Mouse (Mus musculus) hindbrain, embryonic 15.5 days (tissue): ENCODE measurements around the gene Mapk8ip2. TPM values are rescaled to one million over a fixed set of nuclear protein-coding genes. Genes with fewer than 3 reads are reported as not detected.
"Not testable (repeated sequence)": the region's sequence is repeated elsewhere in the genome, so short reads cannot be mapped to it uniquely, and the experiment has no call there.

Experiments used
- ATAC-seq: fragments of 200-750 bp; cut with Nextera tagmentation; 2 replicates; pipeline ENCODE4 v1.8.0; 2017; ENCODE audit warnings: low read depth, moderate number of reproducible peaks, moderate TSS enrichment; ENCODE audit not compliant: low FRiP score
- H3K27ac ChIP-seq: fragments of 300-500 bp; sonication (generic); replicated peaks from 2 replicates; pipeline ENCODE4 v1.5.1; 2015; ENCODE audit warnings: mild to moderate bottlenecking, inconsistent platforms
- H3K27me3 ChIP-seq: fragments of 300-500 bp; sonication (generic); 2 replicates; pipeline ENCODE4 v1.6.1; 2015; ENCODE audit warnings: control low read depth, inconsistent platforms
- H3K36me3 ChIP-seq: fragments of 300-500 bp; sonication (generic); 2 replicates; pipeline ENCODE4 v1.6.1; 2015; ENCODE audit warnings: control low read depth, inconsistent platforms
- H3K4me1 ChIP-seq: fragments of 300-500 bp; sonication (generic); replicated peaks from 2 replicates; pipeline ENCODE4 v1.6.1; 2015; ENCODE audit warnings: control low read depth, inconsistent platforms
- H3K4me2 ChIP-seq: fragments of 300-500 bp; sonication (generic); 2 replicates; pipeline ENCODE4 v1.6.1; 2015; ENCODE audit warnings: moderate library complexity, mild to moderate bottlenecking, inconsistent platforms
- H3K4me3 ChIP-seq: fragments of 300-500 bp; sonication (generic); 2 replicates; pipeline ENCODE4 v1.5.1; 2015; ENCODE audit warnings: mild to moderate bottlenecking, inconsistent platforms
- H3K9ac ChIP-seq: fragments of 300-500 bp; sonication (generic); 2 replicates; pipeline ENCODE4 v1.6.1; 2015; ENCODE audit warnings: inconsistent platforms
- H3K9me3 ChIP-seq: fragments of 300-500 bp; sonication (generic); 2 replicates; pipeline ENCODE4 v1.6.1; 2016; ENCODE audit warnings: control low read depth, inconsistent platforms
- WGBS: fragments of 180-500 bp; shearing (Covaris S2); methylation state at CpG from one replicate; pipeline ENCODE4 v1.1.7; 2015; 5-methylcytosine and 5-hydroxymethylcytosine counted together
- polyA plus RNA-seq: library from polyadenylated mRNA; unstranded; fragments of >200 nt; fragmentation: Nextera tagmentation; extraction: Ambion mirVana; gene quantifications from 2 replicates; pipeline ENCODE4 v1.2.1, GENCODE M21; 2015

Gene Mapk8ip2
- polyA plus RNA-seq, 1 experiment from 2014 or later, result 87.6 TPM

DNA sequence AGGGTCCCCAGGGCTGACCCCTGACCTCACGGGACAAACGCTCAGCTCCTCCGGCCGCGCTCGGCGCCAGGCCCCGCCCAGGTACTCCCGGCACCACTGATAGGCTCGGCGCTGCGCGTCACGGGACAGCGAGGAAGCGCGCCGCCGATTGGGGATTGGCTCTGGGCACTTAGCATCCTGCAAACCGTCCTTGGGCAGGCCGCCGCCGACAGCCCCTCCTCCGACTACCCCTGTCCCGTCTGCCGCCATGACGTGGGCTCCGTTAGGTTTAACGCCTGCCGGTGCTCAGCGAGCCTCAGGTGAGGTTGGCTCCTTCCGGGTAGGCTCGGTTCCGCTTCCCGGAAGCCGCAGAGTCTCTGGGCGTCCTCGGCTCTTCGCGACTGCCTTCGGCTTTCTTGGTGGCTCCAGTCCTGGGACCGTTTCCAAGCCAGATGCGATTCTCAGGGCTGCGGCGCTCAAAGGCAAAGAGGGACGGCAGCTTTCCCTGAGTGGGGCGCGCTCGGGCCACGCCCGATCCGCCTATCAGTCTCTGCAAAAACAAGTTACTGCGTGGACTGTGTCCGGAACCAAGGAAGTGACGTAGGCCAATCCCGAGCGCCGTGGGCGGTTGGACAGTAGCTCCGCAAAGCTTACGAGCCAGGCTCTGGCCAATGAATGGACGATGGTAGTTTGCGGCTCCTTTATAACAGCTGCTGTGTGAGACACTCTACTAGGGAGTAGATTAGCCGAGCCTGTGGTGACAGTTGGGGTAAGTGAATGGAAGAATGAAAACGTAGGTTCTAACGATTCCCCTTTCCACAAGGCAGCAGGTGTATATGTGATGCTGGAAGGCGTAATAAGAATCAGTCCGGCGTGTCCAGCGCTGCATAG, 24.1 kb upstream of the Mapk8ip2 start, which contains the start of the genes C730034F03Rik, Gm44502 and Chkb:
C730034F03Rik (plus strand) TSS at position 238 of the 870 bp plus-strand sequence.
Gm44502 (minus strand) TSS at position 345 of the 870 bp plus-strand sequence.
Chkb (minus strand) TSS at position 557 of the 870 bp plus-strand sequence.
- Histone ChIP-seq H3K9ac (peak within 1 kb of the TSS; percentile 75), H3K4me2 (peak within 1 kb of the TSS; percentile 95), H3K36me3 (peaks cover 22% of the 10 kb centered on the region), H3K4me1 (peaks cover 27% of the 10 kb centered on the region), H3K27ac (peak within 1 kb of the TSS; percentile 97), H3K27me3 (no peaks in the 10 kb centered on the region), H3K4me3 (peak within 1 kb of the TSS; percentile 80), H3K9me3 (no peaks in the 10 kb centered on the region)
- under 1% methylated on average over 62 of the region's 70 CpGs for WGBS
- ATAC-seq, result peak; percentile 94

DNA sequence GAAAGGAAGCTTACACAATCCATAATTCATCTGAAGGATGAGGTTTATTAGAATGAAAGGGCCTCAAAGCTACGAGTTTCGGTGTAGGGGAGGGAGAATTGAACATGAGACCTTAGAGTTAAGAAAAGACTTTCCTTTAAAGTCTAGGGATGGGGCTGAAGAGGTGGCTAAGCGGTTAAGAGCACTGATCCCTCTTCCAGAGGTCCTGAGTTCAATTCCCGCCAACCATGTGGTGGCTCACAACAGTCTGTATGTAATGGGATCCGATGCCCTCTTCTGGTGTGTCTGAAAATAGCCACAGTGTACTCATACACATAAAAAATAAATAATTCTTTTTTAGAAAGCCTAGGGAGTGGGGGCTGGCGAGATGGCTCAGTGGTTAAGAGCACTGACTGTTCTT, 23.4 kb upstream of the Mapk8ip2 start:
- Histone ChIP-seq H3K4me3 (peak overlapping the region; percentile 80), H3K4me1 (peaks cover 27% of the 10 kb centered on the region), H3K27ac (peak overlapping the region; percentile 97), H3K36me3 (peaks cover 22% of the 10 kb centered on the region), H3K27me3 (no peaks in the 10 kb centered on the region), H3K9ac (peak overlapping the region; percentile 75), H3K4me2 (peak overlapping the region; percentile 95), H3K9me3 (no peaks in the 10 kb centered on the region)
- no peak for ATAC-seq
- 46% methylated on average over 6 of the region's 6 CpGs for WGBS

DNA sequence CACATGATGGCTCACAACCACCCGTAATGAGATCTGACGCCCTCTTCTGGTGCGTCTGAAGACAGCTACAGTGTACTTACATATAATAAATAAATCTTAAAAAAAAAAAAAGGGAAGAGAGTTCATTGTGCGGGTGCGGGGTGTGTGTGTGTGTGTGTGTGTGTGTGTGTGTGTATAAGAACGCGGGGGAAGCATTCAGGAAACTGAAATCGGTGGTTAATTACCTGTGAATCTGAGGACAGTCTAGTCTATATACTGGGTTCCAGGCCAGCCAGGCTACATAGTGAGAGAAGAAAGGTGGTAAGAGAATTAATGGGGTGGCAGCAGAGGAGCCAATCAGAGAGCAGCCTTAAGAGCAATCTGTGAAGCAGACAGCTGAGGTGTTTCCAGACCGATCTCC, 22.9 kb upstream of the Mapk8ip2 start:
- not testable (repeated sequence) for ATAC-seq, H3K9me3 ChIP-seq, H3K27ac ChIP-seq, H3K9ac ChIP-seq, H3K27me3 ChIP-seq, H3K4me3 ChIP-seq
- 86% methylated on average over 9 of the region's 9 CpGs for WGBS
- Histone ChIP-seq H3K4me2 (peak overlapping the region; percentile 95), H3K4me1 (peaks cover 27% of the 10 kb centered on the region), H3K36me3 (peaks cover 18% of the 10 kb centered on the region)

DNA sequence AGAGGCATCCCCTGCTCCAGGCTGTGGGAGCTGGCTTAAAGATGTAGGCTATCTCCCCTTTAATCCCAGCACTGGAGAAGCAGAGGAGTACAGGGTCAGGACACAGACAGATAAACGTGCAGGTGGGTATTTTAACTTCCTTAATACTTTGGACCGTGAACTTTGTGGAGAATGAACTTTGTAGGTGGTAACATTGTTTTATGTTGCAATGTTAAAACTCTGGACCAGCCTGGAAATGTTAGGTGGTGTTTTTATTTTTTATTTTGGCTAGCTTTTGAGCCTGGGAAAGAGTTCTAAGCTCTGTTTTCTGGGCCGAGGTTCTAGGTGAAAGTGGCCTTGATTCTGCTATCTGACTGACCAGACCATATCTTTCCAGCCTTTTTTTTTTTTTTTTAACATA, 22.4 kb upstream of the Mapk8ip2 start:
- peaks cover 27% of the 10 kb centered on the region for H3K4me1 ChIP-seq
- WGBS, result 94% methylated on average over 3 of the region's 3 CpGs
- H3K9ac ChIP-seq, result no peak overlapping the region
- ATAC-seq, result no peak
- H3K9me3 ChIP-seq, result no peaks in the 10 kb centered on the region
- H3K27ac ChIP-seq, result no peak overlapping the region
- H3K36me3 ChIP-seq, result peaks cover 14% of the 10 kb centered on the region
- H3K4me2 ChIP-seq, result no peak overlapping the region
- H3K4me3 ChIP-seq, result no peak overlapping the region
- H3K27me3 ChIP-seq, result no peaks in the 10 kb centered on the region

GRCm38 (mm10) chr15:89431806-89432205, 21.9 kb upstream of the Mapk8ip2 start:
- 95% methylated on average over 6 of the region's 6 CpGs for WGBS
- Histone ChIP-seq H3K4me1 (peaks cover 27% of the 10 kb centered on the region), H3K27me3 (no peaks in the 10 kb centered on the region), H3K9me3 (no peaks in the 10 kb centered on the region), H3K9ac (no peak overlapping the region), H3K4me2 (no peak overlapping the region), H3K36me3 (peaks cover 9% of the 10 kb centered on the region), H3K27ac (no peak overlapping the region), H3K4me3 (no peak overlapping the region)
- no peak for ATAC-seq

DNA sequence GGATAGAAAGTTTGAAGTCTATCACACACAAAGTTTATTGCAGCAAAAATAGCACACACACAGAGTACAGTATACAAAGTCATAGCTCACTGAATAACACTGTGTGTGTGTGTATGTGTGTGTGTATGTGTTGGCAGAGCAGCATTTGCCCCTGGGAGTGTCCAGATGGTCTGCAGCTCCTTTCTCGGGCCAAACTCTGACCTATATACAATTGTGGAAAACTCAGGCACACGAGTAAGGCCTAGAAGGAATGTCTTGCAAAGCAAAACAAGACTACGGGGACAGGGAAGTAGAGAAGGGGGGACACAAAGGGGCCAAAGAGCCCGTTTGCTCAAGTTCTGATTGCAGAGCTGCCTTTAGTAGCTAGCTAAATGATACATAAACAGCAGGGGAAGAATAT, 20.8 kb upstream of the Mapk8ip2 start:
- no peak overlapping the region for H3K4me3 ChIP-seq
- peaks cover 27% of the 10 kb centered on the region for H3K4me1 ChIP-seq
- H3K36me3 ChIP-seq, result no peaks in the 10 kb centered on the region
- no peaks in the 10 kb centered on the region for H3K27me3 ChIP-seq
- ATAC-seq, result no peak
- no peak overlapping the region for H3K4me2 ChIP-seq
- H3K9ac ChIP-seq, result no peak overlapping the region
- no peak overlapping the region for H3K27ac ChIP-seq
- 74% methylated on average over 4 of the region's 4 CpGs for WGBS
- no peaks in the 10 kb centered on the region for H3K9me3 ChIP-seq

DNA sequence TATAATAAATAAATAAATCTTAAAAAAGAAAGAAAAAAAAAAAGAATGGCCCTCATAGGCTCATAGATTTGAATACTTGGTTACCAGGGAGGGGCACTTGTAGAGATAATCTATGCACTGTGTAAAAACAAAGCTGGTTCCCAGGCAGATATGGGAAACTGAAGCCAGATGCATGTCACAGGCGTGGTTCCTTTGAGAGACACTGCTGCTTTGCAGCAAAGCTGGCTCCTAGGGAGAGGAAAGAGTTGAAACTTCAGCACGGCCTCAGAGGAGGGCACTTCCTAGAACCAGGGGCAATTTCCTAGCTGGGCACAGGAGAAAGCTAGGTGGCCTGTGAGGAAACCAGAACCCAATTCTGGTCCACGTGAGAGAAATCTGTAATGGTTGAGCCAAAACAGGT, 19.6 kb upstream of the Mapk8ip2 start:
- Histone ChIP-seq H3K27ac (no peak overlapping the region), H3K36me3 (no peaks in the 10 kb centered on the region), H3K4me3 (no peak overlapping the region), H3K9ac (no peak overlapping the region), H3K4me2 (no peak overlapping the region), H3K9me3 (no peaks in the 10 kb centered on the region), H3K4me1 (peaks cover 17% of the 10 kb centered on the region), H3K27me3 (no peaks in the 10 kb centered on the region)
- WGBS, result 76% methylated on average over 3 of the region's 3 CpGs
- no peak for ATAC-seq

- Histone ChIP-seq H3K4me2 (no peak overlapping the region), H3K4me3 (no peak overlapping the region), H3K4me1 (peaks cover 11% of the 10 kb centered on the region), H3K9ac (no peak overlapping the region), H3K36me3 (no peaks in the 10 kb centered on the region), H3K27ac (no peak overlapping the region), H3K27me3 (no peaks in the 10 kb centered on the region), H3K9me3 (no peaks in the 10 kb centered on the region)
- no peak for ATAC-seq
- 92% methylated on average over 5 of the region's 5 CpGs for WGBS
Observed at GRCm38 (mm10) chr15:89435878-89436277, 17.8 kb upstream of the Mapk8ip2 start.

DNA sequence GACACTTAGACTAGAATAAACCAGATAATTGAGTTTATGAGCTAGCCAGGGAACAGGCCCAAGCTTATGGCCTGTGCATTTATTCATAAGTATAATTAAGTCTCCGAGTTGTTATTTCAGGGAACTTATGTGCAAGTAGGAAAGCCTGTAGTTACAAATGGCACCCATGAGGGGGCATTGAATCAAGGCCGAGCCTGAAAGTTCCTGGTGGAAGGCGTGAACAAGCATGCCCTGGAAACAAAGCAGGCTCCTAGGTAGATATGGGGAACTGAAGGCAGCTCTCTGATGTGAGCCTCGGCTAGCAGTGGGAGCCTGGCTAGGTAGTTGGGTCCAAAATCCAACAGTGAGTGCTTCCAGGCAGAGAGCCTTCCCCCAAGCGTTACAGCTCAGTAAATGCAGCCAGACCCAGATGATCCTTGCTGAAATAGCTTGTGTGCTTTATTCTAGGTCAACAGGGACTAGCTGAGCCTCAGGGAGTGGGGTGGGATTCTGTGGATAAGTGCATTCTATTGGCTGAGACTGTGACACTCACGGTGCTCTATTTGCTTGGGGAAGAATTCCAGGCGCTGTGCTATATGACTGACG, 11.1 kb upstream of the Mapk8ip2 start:
- WGBS, result 36% methylated on average over 8 of the region's 8 CpGs
- H3K4me2 ChIP-seq, result no peak overlapping the region
- H3K9me3 ChIP-seq, result no peaks in the 10 kb centered on the region
- no peak overlapping the region for H3K4me3 ChIP-seq
- no peaks in the 10 kb centered on the region for H3K36me3 ChIP-seq
- no peak for ATAC-seq
- H3K27me3 ChIP-seq, result no peaks in the 10 kb centered on the region
- no peaks in the 10 kb centered on the region for H3K4me1 ChIP-seq
- 0 out of 2 replicates have a peak overlapping the region, but pooled peaks have one; percentile 15 for H3K27ac ChIP-seq
- H3K9ac ChIP-seq, result no peak overlapping the region

DNA sequence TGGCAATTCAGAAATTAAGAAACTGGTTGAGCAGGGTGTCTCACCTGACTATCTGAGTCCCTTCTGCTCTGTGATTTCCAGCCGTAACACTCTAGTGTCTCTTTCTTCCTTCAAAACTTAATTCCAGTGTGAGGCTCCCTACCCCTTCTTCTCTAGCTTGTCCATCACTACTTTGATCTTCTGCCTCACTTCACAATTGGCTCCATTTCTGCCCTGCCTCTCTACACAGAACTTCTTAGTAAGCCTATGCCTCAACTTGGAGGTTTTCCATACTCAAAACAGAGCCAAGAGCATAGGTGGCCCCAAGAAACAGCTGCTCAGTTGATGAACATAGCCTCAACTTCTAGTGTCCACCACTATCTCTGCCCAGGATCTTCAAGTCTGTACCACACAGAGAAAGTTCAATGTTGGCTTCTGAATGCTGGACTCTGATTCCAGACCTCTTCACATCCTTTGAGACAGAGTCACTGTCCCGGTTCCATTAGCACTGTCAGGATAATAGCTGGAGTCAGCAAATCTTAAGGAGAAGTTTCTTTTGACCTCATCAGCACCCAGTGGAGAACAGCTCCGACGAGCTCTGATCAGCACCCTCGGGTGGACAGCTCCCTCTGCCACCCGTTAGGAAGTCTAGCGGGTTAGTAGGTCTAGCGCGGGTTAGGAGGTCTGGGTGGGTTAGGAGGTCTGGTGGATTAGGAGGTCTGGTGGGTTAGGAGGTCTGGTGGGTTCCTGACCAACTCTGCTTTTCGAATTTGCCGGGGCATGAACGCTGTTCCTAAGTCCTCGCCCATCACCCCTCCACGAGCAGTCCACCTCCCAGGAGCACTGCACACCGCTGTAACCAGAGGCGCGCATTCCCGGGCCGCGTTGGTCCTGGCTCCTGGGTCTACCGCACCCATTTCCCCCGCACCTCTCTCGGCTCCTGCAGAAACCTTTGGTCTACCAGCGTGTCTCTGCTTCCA, 528 bp upstream of the Mapk8ip2 start:
- peak overlapping the region; percentile 79 for H3K4me3 ChIP-seq
- peak; percentile 84 for ATAC-seq
- peaks cover 15% of the 10 kb centered on the region for H3K36me3 ChIP-seq
- H3K4me1 ChIP-seq, result peaks cover 28% of the 10 kb centered on the region
- H3K27ac ChIP-seq, result peak overlapping the region; percentile 90
- 0 out of 2 replicates have a peak, but pooled peaks cover 3% of the 10 kb centered on the region for H3K27me3 ChIP-seq
- WGBS, result 5% methylated on average over 24 of the region's 24 CpGs
- peak overlapping the region; percentile 76 for H3K4me2 ChIP-seq
- peak overlapping the region; percentile 85 for H3K9ac ChIP-seq
- H3K9me3 ChIP-seq, result no peaks in the 10 kb centered on the region

DNA sequence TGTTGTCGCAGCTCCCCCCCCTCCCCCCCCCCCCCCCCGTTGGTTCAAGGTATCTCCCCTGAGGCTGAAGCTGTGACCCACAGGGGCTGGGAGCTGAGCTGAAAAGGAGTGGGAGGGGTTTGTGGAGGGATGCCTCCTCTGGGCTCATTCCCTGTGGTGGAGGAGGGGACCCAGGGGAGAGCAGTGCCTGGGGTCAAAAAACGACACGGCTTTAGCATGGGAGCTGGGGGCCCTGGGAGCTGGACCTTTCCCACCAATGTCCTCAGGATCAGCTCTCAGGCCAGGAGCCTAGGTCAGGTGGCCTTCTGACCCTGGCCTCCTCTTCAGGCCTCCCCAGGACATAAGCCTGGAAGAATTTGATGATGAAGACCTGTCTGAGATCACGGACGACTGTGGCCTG, 1.1 kb downstream of the Mapk8ip2 start:
- ATAC-seq, result no peak

More for the DNA sequence above, 1.1 kb downstream of the Mapk8ip2 start:
- Histone ChIP-seq H3K36me3 (peaks cover 25% of the 10 kb centered on the region), H3K9me3 (no peaks in the 10 kb centered on the region), H3K4me2 (peak overlapping the region; percentile 76), H3K9ac (peak overlapping the region; percentile 85), H3K4me1 (peaks cover 28% of the 10 kb centered on the region), H3K27me3 (0 out of 2 replicates have a peak, but pooled peaks cover 3% of the 10 kb centered on the region), H3K27ac (peak overlapping the region; percentile 90), H3K4me3 (peak overlapping the region; percentile 79)
- WGBS, result 11% methylated on average over 4 of the region's 6 CpGs
